Mouse (Mus musculus): ENCODE data around the gene Slc23a4.

The Slc23a4 gene

DNA sequence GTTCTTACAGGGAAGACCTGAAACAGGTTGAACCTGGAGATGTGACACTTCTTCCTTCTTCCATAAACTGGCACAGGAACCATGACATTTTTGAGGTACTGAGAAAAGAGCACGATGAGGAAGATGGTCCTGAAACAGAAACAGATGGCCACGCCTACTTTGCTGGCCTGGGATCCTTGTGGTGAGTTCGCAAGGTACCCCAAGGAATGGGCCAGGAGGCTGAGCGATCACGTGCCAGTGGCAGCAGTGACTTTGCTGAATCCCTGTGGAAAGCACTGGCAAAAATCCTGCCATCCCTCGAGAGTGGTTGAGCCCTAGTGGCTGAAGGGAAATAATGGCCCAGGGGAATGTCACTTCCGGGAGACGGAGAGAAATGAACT lies 32.4 kb downstream of the Slc23a4 start:
- no peak for DNase-seq (ENCODE audit: low spot score)

DNA sequence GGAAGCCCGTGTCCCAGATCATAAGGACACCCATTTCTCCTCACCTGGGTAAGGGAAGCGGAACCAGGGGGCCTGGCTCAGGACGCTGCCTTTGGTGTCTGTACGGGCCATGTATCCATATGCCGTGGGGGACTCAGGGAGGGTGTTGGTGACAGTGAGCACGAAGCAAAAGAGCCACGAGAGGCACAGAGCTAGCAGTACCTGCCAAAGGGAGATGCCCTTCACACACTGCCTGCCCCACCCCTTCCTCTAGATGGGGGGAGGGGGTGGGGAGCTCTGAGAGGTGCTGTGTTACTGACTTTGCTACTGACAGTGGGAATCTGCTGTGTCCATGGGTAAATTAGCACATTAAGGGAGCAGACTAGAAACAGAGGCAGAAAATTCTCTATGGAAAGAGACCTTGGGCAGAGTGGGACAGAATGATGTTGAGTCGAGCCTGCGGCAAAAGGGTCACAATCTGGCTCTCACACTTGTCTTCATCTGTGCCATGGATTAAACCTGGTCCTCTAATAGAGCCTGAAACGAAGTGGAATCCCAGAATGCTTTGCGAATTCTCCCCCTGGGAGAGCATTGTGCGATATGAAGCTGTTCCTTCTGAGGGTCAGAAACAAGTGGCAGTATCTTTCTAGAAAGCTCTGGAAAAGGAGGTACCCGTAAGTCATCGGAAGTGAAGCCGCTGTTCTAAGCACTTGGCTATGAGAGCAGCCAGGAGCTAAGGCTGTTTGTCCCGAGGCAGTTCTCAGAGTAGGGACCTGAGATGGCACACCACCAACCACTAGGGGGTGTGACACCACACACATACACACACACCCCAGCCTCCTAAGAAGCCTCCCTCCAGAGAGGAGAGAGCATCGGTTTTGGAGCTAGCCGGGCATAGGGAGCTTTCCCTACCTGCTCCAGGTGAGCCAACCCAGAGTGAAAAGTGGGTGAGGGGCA lies 33.0 kb downstream of the Slc23a4 start:
- DNase-seq (ENCODE audit: low spot score), result peak; percentile 28

DNA sequence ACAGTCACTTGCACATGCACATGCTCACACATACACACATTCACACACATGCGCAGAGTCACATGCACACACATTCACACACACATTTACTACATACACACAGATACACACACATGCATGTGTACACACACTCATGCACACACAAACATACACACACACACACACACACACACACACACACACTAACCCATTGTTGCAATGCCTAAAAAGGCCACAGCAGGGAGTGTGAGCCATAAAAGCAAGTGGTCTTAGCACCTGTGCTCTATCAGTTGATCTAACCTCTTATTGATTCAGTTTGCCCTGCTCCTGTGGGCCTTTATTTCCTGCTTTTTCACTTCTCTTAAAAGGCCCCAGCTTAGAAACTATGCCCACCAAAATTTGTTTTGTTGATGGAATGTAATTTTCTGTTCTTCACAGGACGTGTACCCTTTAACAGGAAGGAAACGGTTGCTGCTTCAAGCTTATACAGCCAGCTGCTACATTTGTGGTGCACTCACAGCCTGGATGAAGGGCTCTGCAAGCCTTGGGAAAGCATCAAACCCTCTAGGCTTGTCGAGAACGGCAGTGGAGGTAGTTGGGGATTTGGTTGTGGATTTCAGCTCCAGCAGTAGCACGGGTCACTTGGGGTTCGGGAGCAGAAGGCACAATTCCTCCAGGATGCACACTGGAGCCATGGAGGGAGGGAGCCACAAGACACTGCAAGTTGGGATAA lies 36.1 kb downstream of the Slc23a4 start:
- peak; percentile 29 for DNase-seq (ENCODE audit: low spot score)

DNA sequence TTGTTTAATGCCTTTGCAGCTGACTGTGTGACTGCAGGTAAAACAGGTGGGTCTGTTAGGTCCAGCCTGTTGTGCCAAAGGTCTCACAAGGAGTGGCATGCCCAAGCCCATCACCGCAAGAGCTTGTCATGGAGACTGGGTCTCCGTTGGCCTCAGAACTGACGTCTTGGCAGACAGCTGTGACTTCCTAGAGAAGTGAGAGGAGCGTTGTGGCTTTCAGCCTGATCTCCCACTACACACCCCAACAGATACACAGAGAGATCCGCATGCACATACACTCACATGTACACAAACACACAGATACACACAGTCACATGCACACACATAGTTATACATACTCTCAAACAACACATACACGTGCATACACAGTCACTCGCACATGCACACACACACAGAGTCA lies 36.7 kb downstream of the Slc23a4 start:
- no peak for DNase-seq (ENCODE audit: low spot score)

DNA sequence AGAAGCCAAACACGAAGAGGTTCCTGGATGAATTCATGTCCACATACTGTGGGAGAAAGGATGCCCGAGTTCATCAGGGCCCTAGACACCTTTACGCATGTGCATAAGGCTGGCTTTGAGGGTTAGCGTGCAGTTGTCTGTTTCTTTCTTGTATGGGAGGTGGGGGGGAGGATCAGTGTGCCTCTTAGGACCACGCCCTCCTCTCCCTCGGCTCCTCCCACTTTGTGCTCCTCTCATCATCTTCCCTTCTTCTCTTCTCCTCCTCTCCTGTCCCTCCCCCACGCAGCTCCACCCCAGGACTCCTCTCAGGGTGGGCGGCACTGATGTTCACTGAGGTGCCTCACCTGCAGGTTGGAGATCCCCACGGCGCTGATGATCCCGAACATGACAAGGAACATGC lies 39.7 kb downstream of the Slc23a4 start:
- no peak for DNase-seq (ENCODE audit: low spot score)

DNA sequence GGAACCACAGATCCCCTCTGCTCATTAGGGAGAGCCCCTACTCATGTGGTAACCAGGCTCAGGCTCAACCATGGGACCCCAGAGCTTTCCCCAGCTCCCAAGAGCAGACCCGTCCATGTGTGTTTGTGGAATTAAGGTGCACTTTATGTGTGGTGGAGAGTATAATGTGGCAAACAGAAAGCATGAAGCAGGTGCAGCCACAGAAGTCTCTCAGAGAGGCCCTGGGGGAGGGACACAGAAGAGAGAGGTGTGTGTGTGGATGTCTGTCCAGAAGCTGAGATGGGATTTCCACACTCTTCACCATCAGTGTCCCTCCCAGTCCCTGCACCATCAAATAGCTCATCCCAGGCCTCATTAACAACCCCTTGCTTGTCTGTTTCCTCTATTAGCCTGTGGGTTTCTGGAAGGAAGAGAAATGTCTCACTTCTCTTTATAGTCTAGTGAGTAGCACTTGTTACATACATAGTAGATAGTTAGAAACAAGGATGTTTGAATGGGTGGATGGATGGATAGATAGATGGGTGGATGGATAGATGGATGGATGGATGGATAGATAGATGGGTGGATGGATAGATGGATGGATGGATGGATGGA lies 41.6 kb downstream of the Slc23a4 start:
- DNase-seq (ENCODE audit: low spot score), result no peak

DNA sequence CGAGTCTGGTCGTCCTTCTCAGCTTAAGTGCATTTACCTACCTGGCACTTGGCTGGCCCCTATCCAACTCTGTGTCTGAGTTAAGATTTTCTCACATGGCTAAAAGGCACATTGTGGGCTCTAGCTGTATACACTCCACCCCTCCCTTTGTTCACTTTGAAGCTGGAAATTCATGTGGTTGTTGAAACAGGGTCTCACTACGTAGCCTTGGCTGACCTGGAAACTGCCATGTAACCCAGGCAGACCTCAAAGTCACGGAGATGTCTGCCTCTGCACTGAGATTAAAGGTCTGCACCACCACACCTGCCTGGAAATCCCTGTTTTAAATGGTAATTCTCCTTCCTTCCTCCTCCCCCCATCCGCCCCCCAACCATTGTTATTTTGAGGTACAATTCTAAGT lies 44.7 kb downstream of the Slc23a4 start:
- DNase-seq (ENCODE audit: low spot score), result no peak

DNA sequence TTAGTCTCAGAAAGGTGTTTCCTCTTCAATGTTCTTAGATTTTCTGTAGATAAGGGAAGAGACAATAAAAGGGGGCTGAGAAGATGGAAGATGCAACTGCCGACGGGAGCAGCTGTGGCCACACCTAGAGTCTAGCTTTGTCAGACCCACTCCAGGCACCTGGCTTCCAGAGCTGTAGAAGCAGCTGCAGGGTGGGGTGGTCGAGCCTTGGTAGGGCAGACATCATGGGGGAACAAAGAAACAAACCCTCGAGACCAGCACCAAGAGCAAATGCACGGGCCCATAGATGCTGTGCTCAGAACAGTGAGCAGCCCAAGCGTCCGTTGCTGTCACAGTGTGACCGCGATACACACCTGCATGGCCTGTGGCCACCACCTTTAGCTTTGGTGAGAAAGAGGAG lies 45.8 kb downstream of the Slc23a4 start:
- DNase-seq (ENCODE audit: low spot score), result no peak

DNA sequence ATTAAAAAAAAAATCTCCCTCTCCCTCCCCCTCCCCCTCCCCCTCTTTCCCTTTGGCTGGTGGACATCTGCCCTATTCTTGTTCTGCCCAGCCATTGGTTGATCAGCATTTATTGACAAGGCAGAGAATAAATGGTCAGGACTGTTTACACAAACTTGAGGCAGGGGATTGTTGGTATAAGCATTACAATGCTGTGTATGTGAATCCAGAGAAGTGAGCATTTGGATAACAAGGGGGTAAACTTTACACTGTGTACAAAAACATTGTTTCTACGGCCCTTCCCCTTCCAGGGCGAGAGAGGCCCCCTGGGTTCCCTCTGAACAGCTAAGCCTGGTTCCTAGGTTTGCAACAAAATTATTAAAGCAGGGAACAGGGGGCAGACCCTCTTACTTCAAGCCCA lies 46.7 kb downstream of the Slc23a4 start:
- DNase-seq (ENCODE audit: low spot score), result no peak

DNA sequence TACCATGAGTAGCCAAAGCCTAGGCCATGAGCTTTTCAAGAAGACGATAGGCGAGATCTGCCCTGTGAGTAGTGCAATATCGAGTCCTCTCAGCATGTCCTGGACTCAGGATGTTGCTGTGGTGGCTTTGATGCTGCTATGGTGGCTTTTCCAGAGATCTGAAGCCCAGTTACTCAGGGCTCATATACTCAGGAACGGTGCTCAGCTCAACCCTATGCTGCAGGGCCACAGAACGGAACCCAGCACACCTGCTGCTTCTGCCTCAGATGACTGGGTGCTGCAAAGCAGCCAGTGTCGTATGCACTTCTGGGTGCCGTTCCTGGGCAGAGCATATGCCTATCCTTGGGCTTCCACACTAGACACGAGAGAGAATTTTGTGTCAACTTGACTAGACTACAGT lies 48.8 kb downstream of the Slc23a4 start:
- DNase-seq (ENCODE audit: low spot score), result peak; percentile 15

DNA sequence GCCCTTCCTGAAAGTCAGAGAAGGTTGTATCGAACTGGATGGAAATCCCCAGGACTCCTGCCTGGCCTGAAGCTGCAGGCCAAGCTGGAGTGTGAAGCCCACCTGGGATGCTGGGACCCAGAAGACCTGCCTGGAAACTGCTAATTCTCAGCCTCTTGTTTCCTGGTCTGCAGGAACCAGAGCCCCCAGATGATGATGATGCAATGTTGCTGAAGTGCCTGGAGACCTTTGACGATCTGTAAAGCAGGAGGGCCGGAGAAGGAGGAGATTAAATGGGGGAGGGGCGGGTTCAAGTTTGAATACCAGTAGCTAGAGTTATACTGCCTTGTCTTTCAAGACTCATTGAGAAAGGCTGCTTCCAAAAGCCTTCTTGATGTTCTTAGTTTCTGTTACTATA lies 49.3 kb downstream of the Slc23a4 start:
- DNase-seq (ENCODE audit: low spot score), result no peak

DNA sequence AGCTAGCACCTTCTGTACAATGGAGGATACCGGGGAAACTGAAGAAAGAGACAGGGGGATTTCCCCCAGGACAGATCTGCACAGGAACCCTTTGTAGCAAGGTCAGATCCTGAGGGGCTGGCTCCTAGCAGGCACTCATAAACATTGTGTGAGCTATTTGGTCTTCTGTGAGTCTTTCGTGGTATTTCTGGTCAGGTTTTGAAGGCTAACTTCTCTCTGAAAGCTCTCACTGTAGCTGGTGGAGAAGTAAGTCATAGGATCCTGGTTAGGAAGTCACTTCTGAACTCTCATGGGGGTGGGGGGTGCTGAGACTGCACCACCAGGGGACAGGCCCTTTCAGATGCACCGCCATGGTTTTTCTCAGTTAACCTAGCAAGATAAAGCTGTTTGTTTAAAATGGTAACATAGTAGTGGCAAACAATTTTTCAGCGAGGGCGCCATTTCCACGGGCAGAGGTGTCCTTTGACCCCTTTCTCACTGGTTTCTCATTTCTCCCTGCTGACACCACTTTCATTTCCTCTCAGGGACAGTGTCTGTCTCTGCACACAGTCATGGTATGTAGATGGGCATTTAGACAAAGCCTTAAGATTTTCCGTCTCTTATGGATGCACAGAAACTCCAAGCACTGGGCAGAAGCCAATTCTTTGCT lies 49.8 kb downstream of the Slc23a4 start:
- DNase-seq (ENCODE audit: low spot score), result no peak

DNA sequence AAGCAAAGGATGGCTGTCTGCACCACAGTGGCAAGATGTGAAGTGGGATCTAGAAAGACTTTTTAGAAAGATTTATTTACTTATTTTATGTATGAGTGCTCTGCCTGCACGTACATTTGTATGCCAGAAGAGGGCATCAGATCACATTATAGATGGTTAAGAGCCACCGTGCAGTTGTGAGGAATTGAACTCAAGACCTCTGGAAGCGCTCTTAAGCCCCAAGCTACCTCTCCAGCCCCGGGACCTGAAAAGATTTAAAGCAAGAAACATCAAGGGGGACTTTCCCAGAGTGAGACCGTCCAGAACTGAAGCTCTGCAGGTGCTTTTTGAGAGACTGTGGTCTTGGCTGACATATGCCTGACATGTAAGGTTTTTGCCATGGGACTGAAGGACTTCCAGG lies 51.5 kb downstream of the Slc23a4 start:
- DNase-seq (ENCODE audit: low spot score), result no peak

DNA sequence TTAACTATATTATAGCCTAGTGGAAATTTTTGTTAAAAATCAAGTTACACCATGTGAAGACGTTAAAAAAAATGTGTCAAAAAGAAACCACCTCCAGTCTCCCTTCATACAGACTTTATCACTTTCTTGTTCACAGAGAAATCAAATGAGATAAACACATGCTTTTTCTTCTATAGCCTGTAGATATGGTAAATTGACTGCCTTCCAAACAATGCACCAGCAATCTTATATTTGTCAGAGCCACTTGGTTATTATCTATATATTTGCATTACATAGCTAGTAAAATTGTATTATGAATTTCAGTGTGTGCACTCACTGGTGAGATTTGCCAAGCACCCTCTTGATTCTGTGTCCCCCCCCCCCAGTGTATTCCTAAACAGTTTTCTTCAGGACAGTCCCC lies 55.6 kb downstream of the Slc23a4 start:
- no peak for DNase-seq (ENCODE audit: low spot score)

DNA sequence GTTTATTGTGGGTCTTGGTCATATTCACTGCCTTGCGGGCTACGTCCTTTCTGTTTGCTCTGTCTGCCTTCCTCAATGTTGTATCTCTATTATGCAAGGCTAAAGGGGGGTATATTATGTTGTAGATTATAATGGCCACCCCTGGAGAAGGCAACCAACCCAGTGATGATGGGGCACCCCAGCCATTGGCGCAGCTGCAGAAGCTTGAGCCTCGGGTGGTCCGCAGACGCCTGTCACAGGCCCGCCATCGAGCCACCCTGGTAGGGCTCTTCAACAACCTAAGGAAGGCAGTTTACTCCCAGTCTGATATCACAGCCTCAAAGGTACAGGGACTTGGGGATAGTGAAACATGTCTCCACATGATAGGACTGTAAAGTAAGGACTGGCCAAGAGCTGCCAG lies 60.6 kb downstream of the Slc23a4 start:
- no peak for DNase-seq (ENCODE audit: low spot score)

DNA sequence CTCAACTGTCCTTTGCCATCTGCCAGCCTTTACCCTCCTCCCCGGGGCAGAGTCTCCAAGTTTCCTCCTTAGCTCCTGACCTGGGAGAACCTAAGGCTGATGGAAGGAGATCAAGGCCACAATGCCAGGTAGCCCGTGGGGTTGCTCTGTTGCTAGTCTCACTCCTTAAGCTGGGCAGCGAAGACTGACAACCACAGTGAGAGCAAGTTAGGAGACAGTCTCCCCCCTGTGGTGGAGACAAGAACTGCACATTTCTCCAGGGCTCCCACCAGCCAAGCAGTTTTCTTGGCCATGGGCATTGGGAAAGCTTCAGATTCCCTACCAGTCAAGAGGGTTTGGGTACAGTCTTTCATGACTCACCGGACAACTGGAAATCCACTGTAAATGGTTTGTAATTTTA lies 61.0 kb downstream of the Slc23a4 start:
- DNase-seq (ENCODE audit: low spot score), result peak; percentile 50

DNA sequence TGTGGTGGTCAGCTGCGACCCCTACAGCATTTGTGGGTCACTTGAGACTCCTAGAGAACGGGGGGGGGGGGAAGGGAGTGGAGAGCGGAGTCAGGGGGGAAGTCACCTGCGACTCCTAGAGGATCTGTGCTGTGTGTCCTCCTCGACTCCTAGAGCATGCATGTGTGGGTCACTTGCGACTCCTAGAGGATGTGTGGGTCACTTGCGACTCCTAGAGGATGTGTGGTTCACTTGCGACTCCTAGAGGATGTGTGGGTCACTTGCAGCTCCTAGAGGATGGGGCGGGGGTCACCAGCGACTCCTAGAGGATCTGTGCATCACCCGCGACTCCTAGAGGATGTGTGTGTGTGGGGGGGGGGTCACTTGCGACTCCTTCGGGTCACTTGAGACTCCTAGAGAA lies 66.3 kb downstream of the Slc23a4 start:
- DNase-seq (ENCODE audit: low spot score), result peak; percentile 12

DNA sequence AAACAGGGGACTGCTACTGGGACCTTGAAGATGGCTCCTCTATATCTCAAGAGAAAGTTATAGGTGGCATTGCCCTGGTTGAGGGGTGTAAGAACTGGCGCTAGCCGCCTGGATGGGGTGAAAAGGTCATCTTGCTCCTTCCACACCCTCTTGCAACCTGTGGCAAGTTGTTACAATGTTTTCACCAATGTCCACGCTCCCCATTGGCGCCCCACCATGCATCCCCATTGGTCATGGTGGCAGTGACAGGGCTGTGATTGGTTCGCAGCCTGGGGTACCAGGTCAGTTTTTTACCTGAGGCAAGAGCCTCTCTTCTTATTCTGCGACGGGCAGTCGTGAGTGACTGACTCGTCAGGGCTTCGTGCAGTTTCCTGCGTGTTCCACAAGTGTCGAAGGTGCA lies 67.6 kb downstream of the Slc23a4 start:
- no peak for DNase-seq (ENCODE audit: low spot score)

DNA sequence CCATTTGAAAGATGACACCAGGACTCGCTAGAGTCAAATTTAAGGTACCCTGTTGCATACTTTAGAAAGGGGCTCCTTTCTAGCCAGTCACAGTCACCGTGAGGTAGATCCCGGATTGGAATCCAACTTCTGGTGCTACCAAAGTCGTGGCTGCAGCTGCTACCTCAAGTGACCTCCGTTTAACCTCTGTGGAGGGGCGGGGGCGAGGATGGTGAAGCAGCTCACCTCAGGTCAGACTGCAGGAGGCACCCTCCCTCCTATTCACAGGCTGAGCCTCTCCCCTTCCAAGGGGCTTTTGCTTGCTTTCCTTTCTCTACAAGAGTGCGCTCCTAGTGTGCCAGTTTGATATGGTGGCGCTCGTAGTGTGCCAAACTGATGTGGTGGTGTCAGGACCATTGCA lies 68.2 kb downstream of the Slc23a4 start, which contains the start of gene Stra8:
TSS of gene Stra8 (plus strand) at position 208 of the 400 bp plus-strand sequence.
- DNase-seq (ENCODE audit: low spot score), result no peak

DNA sequence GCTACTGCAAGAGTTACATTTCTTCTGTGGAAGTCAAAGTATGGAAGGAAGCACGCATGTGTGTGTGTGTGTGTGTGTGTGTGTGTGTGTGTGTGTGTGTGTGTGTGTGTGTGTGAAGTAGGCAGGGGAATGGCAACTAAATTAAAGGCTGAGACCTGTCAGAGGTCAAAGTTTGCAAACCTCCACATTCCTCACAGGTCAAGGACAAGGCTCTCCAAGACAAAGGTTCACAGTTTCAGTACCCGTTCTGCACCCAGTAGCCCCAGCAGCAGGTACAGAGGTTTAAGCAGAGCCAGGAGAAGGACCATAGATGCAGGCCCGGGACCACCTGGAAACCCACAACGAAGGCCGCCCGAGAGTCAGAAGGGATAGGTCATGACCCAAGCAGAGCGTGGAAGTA lies 69.1 kb downstream of the Slc23a4 start:
- no peak for DNase-seq (ENCODE audit: low spot score)

DNA sequence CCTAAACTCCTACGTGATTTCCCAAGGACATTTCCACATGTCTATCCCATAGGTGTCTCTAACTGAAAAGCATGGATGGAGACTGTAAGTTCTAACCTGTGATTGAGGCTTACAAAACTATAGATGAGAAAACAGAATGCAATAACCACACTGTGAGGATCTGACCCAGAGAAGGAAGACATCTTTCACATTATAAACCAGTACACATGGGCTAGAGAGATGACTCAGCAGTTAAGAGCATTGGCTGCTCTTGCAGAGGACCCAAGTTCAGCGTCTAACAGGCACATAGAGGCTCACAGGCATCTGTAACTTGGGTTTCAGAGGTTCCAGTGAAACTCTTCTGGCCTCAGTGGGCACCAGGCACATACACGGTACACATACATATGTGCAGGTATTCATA lies 73.7 kb downstream of the Slc23a4 start:
- DNase-seq (ENCODE audit: low spot score), result no peak

DNA sequence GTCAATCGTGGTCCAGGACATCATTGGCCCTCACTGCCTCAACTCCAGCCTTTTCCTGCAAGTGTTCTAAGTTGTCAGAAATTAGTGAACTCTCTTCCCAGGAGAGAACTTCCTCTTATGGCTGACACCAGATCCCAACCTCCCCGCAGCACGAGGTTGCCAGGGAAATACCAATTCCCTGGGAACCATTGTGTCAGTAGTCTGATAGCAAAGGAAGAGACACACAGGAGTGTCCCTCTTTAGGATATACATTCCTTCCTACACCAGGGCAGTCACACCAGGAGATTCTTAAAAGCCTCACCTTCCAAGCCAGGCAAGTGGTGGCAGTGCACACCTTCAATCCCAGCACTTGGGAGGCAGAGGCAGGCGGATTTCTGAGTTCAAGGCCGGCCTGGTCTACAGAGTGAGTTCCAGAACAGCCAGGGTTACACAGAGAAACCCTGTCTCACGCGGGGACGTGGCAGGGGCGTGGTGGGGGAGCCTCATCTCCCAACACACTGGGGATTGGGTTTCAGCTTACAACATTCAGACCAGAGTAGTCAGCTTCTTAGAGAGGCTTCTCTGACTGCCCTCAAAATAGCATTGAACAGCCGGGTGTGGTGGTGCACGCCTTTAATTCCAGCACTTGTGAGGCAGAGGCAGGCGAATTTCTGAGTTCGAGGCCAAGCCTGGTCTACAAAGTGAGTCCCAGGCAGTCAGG lies 74.7 kb downstream of the Slc23a4 start:
- DNase-seq (ENCODE audit: low spot score), result no peak
